Mouse (Mus musculus) G1E (cell line): ENCODE results near the gene Bud23. TPM values are rescaled to one million over a fixed set of nuclear protein-coding genes. Genes with fewer than 3 reads are reported as not detected.

Source experiments
- ATAC-seq: 2 replicates; pipeline ENCODE4 v1.8.0; 2016; ENCODE audit warnings: mild to moderate bottlenecking; ENCODE audit not compliant: insufficient number of reproducible peaks, poor library complexity, low FRiP score, severe bottlenecking; ENCODE audit errors: extremely low read depth
- DNase-seq: peaks from one replicate; pipeline ENCODE4 v3.0.0; 2012; ENCODE audit warnings: low spot score
- H3K27me3 ChIP-seq: 2 replicates; pipeline ENCODE4 v1.6.1; 2012; ENCODE audit warnings: mild to moderate bottlenecking, low read length, inconsistent platforms; ENCODE audit not compliant: insufficient read depth
- H3K36me3 ChIP-seq: replicated peaks from 2 replicates; pipeline ENCODE3; 2012; ENCODE audit warnings: mild to moderate bottlenecking, inconsistent platforms
- H3K4me1 ChIP-seq: 2 replicates; pipeline ENCODE4 v1.6.1; 2012; ENCODE audit warnings: low read depth, low read length, inconsistent platforms, mixed read lengths; ENCODE audit not compliant: insufficient read depth
- H3K4me3 ChIP-seq: 2 replicates; pipeline ENCODE4 v1.5.1; 2012; ENCODE audit warnings: low read depth, mild to moderate bottlenecking, inconsistent platforms, low read length, moderate library complexity, mixed read lengths
- H3K9me3 ChIP-seq: replicated peaks from 2 replicates; pipeline ENCODE4 v1.6.1; 2012; ENCODE audit warnings: inconsistent platforms
- CTCF ChIP-seq: IDR thresholded peaks from 2 replicates; pipeline ENCODE4 v1.5.1; 2012; ENCODE audit warnings: low read depth, low read length, inconsistent platforms, mixed read lengths
- GATA1 ChIP-seq: IDR thresholded peaks from 2 replicates; pipeline ENCODE4 v1.6.1; 2012; ENCODE audit warnings: borderline replicate concordance, low read length, inconsistent platforms, mixed read lengths
- GATA2 ChIP-seq: IDR thresholded peaks from 2 replicates; pipeline ENCODE4 v1.6.1; 2012; ENCODE audit warnings: low read depth, low read length, inconsistent platforms, borderline replicate concordance
- POLR2AphosphoS5 ChIP-seq: IDR thresholded peaks from 2 replicates; pipeline ENCODE4 v1.6.1; 2012; ENCODE audit warnings: low read depth, low read length, inconsistent platforms; ENCODE audit not compliant: insufficient replicate concordance
- TAL1 ChIP-seq: conservative IDR thresholded peaks from 2 replicates; pipeline ENCODE4 v1.6.1; 2012; ENCODE audit warnings: low read depth, low read length, inconsistent platforms, mixed read lengths
- polyA plus RNA-seq: library from polyadenylated mRNA; stranded (reverse); fragments of >175 nt; gene quantifications from 2 replicates; pipeline ENCODE4 v1.2.3, GENCODE M21; 2012
- total RNA-seq, 2 experiments: library from RNA; stranded (forward) in 1 of 2; stranded (reverse) in 1 of 2; fragments of 200-1000 nt in 1 of 2; fragments of >200 nt in 1 of 2; fragmentation: Nextera tagmentation in 1 of 2; gene quantifications; 2 replicates each; pipeline ENCODE4 v1.2.3; 2014 to 2017

The Bud23 gene
- total and polyA plus RNA-seq, 3 experiments = 67.0 to 203 (median 79.3) TPM

DNA sequence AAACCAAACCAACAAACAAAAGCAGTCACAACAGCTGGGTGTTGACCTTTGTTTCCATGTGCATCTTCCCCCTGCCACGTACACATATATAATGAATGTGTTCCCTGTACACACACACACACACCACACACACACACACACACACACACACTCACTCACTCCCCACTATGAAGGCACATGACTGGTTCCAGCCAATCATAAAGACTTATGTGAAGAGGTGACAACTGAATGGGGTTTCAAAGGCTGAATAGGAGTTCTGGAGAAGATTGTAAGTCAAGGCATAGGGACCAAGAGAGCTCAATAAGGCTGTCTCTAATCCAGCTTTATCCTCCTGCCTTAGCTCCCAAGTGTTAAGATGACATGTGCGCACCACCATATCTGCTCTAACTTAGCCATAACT, 14.8 kb upstream of the Bud23 start:
- Histone ChIP-seq H3K36me3 (no peaks in the 10 kb centered on the region), H3K9me3 (no peaks in the 10 kb centered on the region), H3K27me3 (peaks cover 43% of the 10 kb centered on the region), H3K4me1 (peaks cover 23% of the 10 kb centered on the region), H3K4me3 (no peak overlapping the region)
- ATAC-seq (no peak), DNase-seq (no peak)
- TF ChIP-seq TAL1 (no peak), GATA1 (no peak), GATA2 (no peak), POLR2AphosphoS5 (no peak), CTCF (no peak)

DNA sequence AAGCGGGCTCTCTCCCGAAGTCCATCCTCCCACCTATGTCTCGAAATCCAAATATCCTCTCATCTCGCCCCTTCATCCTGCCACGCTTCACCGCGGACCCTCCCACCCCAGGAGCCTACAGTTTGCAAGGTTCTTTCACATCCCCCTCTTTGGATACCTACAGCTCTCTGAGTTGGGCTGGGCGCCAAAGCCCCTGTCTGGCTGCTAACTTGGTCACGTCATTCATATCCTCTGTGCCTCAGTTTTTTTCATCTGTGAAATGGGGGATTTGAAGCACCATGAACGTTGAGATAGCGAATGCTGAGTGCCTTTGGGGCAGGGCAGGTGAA, 13.7 kb upstream of the Bud23 start:
- no peak for DNase-seq
- H3K36me3 ChIP-seq = no peaks in the 10 kb centered on the region
- peaks cover 24% of the 10 kb centered on the region for H3K4me1 ChIP-seq
- no peaks in the 10 kb centered on the region for H3K9me3 ChIP-seq
- TF ChIP-seq GATA1 = no peak
- TF ChIP-seq GATA2 = no peak
- TF ChIP-seq POLR2AphosphoS5 = no peak
- TF ChIP-seq CTCF = no peak
- no peak for TF ChIP-seq TAL1
- peak overlapping the region; percentile 68; the same call in 1 of the 2 replicates for H3K4me3 ChIP-seq
- peaks cover 44% of the 10 kb centered on the region for H3K27me3 ChIP-seq
- ATAC-seq = no peak

DNA sequence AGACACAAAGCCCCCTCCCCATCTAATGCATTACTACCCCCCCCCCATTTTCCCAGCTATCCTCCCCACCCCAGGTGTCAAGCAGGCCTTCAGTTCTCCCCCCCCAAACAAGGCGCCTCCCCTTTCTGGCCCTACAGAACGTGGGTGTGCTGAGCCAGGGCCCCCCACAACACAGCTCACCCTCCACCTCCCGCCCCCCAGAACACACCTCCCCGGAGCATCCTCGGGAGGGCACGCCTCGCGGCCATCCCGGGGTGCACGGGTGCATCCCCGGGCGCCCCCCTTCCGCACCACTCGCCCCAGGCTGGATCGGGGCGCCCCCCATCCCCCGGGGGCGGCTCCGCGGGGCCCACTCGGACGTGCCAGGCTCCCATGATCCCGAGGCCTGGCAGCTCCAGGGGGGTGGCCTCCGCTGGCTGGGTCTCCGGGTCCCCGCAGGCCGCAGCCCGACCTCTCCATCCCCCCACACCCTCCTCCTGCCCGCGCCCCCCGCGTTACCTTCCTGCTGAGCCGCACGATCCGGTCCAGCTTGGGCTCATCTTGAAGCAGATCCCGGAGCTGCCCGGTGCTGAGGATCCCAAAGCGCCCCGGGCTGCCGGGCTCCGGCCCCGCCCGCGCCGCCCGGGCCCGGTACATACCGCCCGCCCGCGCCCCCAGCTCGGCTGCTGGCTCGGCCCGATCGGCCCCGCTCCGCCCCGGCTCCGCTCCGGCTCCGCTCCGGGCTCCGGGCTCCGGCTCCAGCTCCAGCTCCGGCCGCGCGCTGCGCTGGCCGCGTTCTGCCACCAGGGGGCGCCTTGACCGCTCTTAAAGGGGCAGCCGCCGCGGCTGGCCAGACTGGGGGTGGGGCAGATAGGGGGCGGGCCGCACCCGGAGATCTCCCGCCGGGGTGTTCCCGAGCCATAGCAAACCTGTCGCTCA, 13.1 kb upstream of the Bud23 start, which contains the start of gene Vps37d:
TSS of gene Vps37d (minus strand) at position 703 of the 918 bp plus-strand sequence.
- H3K27me3 ChIP-seq = peaks cover 46% of the 10 kb centered on the region
- H3K4me1 ChIP-seq = peaks cover 29% of the 10 kb centered on the region
- no peaks in the 10 kb centered on the region for H3K36me3 ChIP-seq
- DNase-seq (peak; percentile 69), ATAC-seq (peak; percentile 34; the same call in 1 of the 2 replicates)
- TF ChIP-seq POLR2AphosphoS5 (no peak), GATA2 (no peak), GATA1 (no peak), TAL1 (no peak), CTCF (0 out of 2 replicates have a peak, but pooled peaks have one; percentile 14)
- no peaks in the 10 kb centered on the region for H3K9me3 ChIP-seq
- H3K4me3 ChIP-seq = peak within 1 kb of the TSS; percentile 68

DNA sequence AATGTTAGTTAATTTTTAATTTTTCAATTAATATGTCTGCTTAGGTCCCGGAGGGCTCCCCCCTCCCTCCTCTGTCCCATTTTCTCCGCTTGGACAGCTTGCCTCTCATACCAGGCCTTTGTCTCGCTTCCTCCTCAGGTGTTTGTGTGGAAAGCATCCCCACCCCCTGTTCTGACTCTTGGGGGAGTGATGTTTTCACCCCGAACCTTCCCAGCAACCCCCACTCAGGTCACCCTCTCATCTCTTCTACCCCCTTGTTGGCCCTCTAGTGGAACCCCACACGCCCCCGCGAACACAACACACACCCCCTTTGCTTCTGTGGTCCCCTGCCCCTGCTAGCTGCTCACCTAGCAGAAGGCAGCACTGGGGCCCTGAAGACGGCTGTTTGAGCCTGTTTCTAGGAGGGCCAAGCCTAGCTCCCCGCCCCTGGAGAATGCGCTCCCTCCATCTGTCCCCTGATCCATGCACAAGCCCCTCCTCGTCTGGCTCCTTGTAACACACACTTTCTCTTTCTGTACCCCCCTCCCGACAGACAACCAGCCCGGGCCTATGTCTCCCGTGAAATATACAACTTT, 12.3 kb upstream of the Bud23 start:
- no peaks in the 10 kb centered on the region for H3K36me3 ChIP-seq
- no peaks in the 10 kb centered on the region for H3K9me3 ChIP-seq
- DNase-seq (no peak), ATAC-seq (no peak)
- H3K4me1 ChIP-seq = peaks cover 30% of the 10 kb centered on the region
- peaks cover 44% of the 10 kb centered on the region for H3K27me3 ChIP-seq
- TF ChIP-seq GATA2 (no peak), POLR2AphosphoS5 (no peak), TAL1 (no peak), GATA1 (no peak), CTCF (no peak)
- H3K4me3 ChIP-seq = no peak overlapping the region

DNA sequence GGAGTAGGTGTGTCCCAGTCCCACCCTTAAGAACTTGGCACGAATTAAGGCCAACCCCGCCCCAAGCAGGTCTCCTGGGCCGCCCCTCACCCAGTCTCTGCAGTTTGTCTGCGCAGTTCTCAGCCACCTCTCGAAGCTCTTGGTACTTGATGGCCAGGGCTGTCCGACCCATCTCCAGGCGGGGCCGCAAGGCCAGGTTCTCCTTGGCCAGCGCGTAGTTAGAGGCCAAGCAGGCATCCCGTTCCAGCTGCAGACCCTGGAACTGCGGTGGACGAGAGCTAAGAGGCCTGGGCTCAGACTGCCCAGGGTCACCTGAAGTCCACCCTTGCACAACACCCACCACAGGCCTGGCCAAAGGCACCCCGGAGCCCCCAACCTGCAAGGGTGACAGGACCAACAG, 11.6 kb upstream of the Bud23 start:
- H3K4me3 ChIP-seq = no peak overlapping the region
- TF ChIP-seq GATA2 = no peak
- TF ChIP-seq CTCF = no peak
- TF ChIP-seq TAL1 = no peak
- TF ChIP-seq GATA1 = no peak
- no peak for TF ChIP-seq POLR2AphosphoS5
- no peaks in the 10 kb centered on the region for H3K36me3 ChIP-seq
- no peaks in the 10 kb centered on the region for H3K9me3 ChIP-seq
- DNase-seq (no peak), ATAC-seq (no peak)
- peaks cover 43% of the 10 kb centered on the region for H3K27me3 ChIP-seq
- H3K4me1 ChIP-seq = peaks cover 30% of the 10 kb centered on the region

DNA sequence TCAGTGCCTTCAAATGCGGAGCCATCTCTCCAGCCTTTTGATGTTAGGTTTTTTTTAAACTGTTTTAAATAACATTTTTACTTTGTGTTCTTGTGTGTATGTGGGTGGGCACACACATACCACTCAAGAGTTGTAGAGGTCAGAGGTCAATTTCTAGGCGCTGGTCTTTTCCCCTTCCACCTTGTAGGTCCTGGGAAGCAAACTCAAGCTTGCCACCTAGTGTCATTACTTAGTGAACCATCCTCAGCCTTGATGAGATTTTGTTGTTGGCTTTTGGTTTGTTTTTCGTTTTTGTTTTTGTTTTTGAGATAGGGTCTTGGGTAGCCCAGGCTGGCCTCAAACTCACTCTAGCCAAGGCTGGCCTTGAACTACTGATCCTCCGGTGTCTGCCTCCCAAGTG, 10.9 kb upstream of the Bud23 start:
- Histone ChIP-seq H3K27me3 (peaks cover 40% of the 10 kb centered on the region), H3K36me3 (no peaks in the 10 kb centered on the region)

More for the DNA sequence above, 10.9 kb upstream of the Bud23 start:
- TF ChIP-seq CTCF = no peak
- Histone ChIP-seq H3K4me1 (peaks cover 29% of the 10 kb centered on the region), H3K9me3 (no peaks in the 10 kb centered on the region), H3K4me3 (no peak overlapping the region)
- no peak for DNase-seq
- no peak for ATAC-seq
